Mouse (Mus musculus) stomach, postnatal 0 days (tissue): Measurements from ENCODE around the gene Mgat5. TPM values are rescaled to one million over a fixed set of nuclear protein-coding genes. Genes with fewer than 3 reads are reported as not detected.

Source experiments
- ATAC-seq: fragments of 200-750 bp; cut with Nextera tagmentation; 2 replicates; pipeline ENCODE4 v1.8.0; 2017; ENCODE audit not compliant: low FRiP score, low TSS enrichment
- DNase-seq: peaks from one replicate; pipeline ENCODE4 v3.0.0-alpha.2; 2016; ENCODE audit warnings: low spot score
- H3K27ac ChIP-seq: fragments of 300-500 bp; sonication (generic); replicated peaks from 2 replicates; pipeline ENCODE4 v1.5.1; 2014; ENCODE audit warnings: mild to moderate bottlenecking, control low read depth
- H3K27me3 ChIP-seq: fragments of 300-500 bp; sonication (generic); 2 replicates; pipeline ENCODE4 v1.6.1; 2014; ENCODE audit warnings: low read length; ENCODE audit not compliant: control insufficient read depth, insufficient read depth
- H3K36me3 ChIP-seq: fragments of 300-500 bp; sonication (generic); 2 replicates; pipeline ENCODE4 v1.6.1; 2014; ENCODE audit warnings: low read length, mixed read lengths; ENCODE audit not compliant: control insufficient read depth, insufficient read depth
- H3K4me1 ChIP-seq: fragments of 300-500 bp; sonication (generic); replicated peaks from 2 replicates; pipeline ENCODE4 v1.6.1; 2014; ENCODE audit warnings: antibody characterized with exemption; ENCODE audit not compliant: control insufficient read depth, insufficient read depth
- H3K4me2 ChIP-seq: fragments of 300-500 bp; sonication (generic); replicated peaks from 2 replicates; pipeline ENCODE4 v1.6.1; 2014; ENCODE audit warnings: low read depth, mild to moderate bottlenecking, control low read depth, moderate library complexity
- H3K4me3 ChIP-seq: fragments of 300-500 bp; sonication (generic); 2 replicates; pipeline ENCODE4 v1.5.1; 2014; ENCODE audit warnings: low read depth, low read length, control low read depth
- H3K9ac ChIP-seq: fragments of 300-500 bp; sonication (generic); 2 replicates; pipeline ENCODE4 v1.6.1; 2014; ENCODE audit warnings: mild to moderate bottlenecking, low read length, control low read depth, mixed read lengths
- H3K9me3 ChIP-seq: fragments of 300-500 bp; sonication (generic); 2 replicates; pipeline ENCODE4 v1.6.1; 2016; ENCODE audit warnings: low read length; ENCODE audit not compliant: control insufficient read depth
- CTCF ChIP-seq: IDR thresholded peaks from 2 replicates; pipeline ENCODE4 v1.5.1; 2016; ENCODE audit warnings: antibody characterized with exemption, low read depth, mild to moderate bottlenecking, moderate library complexity
- EP300 ChIP-seq: optimal IDR thresholded peaks from 2 replicates; pipeline ENCODE3; 2016; ENCODE audit warnings: antibody characterized with exemption
- WGBS: fragments of 180-500 bp; shearing (Covaris S2); extraction: QIAGEN DNeasy Blood & Tissue Kit; methylation state at CpG from one replicate; pipeline ENCODE4 v1.1.7; 2014; 5-methylcytosine and 5-hydroxymethylcytosine counted together
- polyA plus RNA-seq: library from polyadenylated mRNA; unstranded; fragments of >200 nt; fragmentation: Nextera tagmentation; extraction: Ambion mirVana; gene quantifications from 2 replicates; pipeline ENCODE4 v1.2.1, GENCODE M21; 2015

The Mgat5 gene
- polyA plus RNA-seq, 1 experiment from 2014 or later = 2.0 TPM

- no peak for ATAC-seq
- H3K27ac ChIP-seq = no peak overlapping the region
- DNase-seq = peak; percentile 20
- no peaks in the 10 kb centered on the region for H3K9me3 ChIP-seq
- H3K4me2 ChIP-seq = no peak overlapping the region
- H3K27me3 ChIP-seq = no peaks in the 10 kb centered on the region
- WGBS = 31% methylated on average over 4 of the region's 4 CpGs
- H3K4me3 ChIP-seq = no peak overlapping the region
- H3K9ac ChIP-seq = no peak overlapping the region
- no peaks in the 10 kb centered on the region for H3K36me3 ChIP-seq
- peaks cover 3% of the 10 kb centered on the region; the same call in 1 of the 2 replicates for H3K4me1 ChIP-seq
- TF ChIP-seq CTCF = peak; percentile 69
- TF ChIP-seq EP300 = no peak
These were observed 1.5 kb upstream of the Mgat5 start for GRCm38 (mm10) chr1:127203231-127203764.

- WGBS = under 1% methylated on average over 24 of the region's 24 CpGs
- no peak for DNase-seq
These were observed 745 bp downstream of the Mgat5 start for GRCm38 (mm10) chr1:127205501-127206019.

GRCm38 (mm10) chr1:127206020-127206641, 1.3 kb downstream of the Mgat5 start:
- peak overlapping the region; percentile 72 for H3K4me3 ChIP-seq
- H3K27ac ChIP-seq = peak overlapping the region; percentile 93
- TF ChIP-seq CTCF (no peak), EP300 (no peak)
- peak; percentile 38 for ATAC-seq
- peak overlapping the region; percentile 99 for H3K4me2 ChIP-seq
- no peaks in the 10 kb centered on the region for H3K36me3 ChIP-seq
- H3K9me3 ChIP-seq = no peaks in the 10 kb centered on the region
- peak overlapping the region; percentile 73 for H3K9ac ChIP-seq
- DNase-seq = peak; percentile 55
- 3% methylated on average over 39 of the region's 39 CpGs for WGBS
- no peaks in the 10 kb centered on the region for H3K27me3 ChIP-seq
- H3K4me1 ChIP-seq = peaks cover 3% of the 10 kb centered on the region; the same call in 1 of the 2 replicates

More at GRCm38 (mm10) chr1:127205501-127206019, 745 bp downstream of the Mgat5 start:
- no peaks in the 10 kb centered on the region for H3K36me3 ChIP-seq
- no peak for ATAC-seq
- H3K27ac ChIP-seq = peak overlapping the region; percentile 93
- TF ChIP-seq CTCF (no peak), EP300 (no peak)
- peaks cover 3% of the 10 kb centered on the region; the same call in 1 of the 2 replicates for H3K4me1 ChIP-seq
- peak overlapping the region; percentile 72 for H3K4me3 ChIP-seq
- H3K27me3 ChIP-seq = no peaks in the 10 kb centered on the region
- peak overlapping the region; percentile 73 for H3K9ac ChIP-seq
- H3K4me2 ChIP-seq = peak overlapping the region; percentile 99
- no peaks in the 10 kb centered on the region for H3K9me3 ChIP-seq

GRCm38 (mm10) chr1:127206881-127207555, 2.2 kb downstream of the Mgat5 start:
- H3K4me1 ChIP-seq = peaks cover 3% of the 10 kb centered on the region; the same call in 1 of the 2 replicates
- H3K9me3 ChIP-seq = no peaks in the 10 kb centered on the region
- no peak for TF ChIP-seq CTCF
- TF ChIP-seq EP300 = no peak
- no peaks in the 10 kb centered on the region for H3K27me3 ChIP-seq
- H3K36me3 ChIP-seq = no peaks in the 10 kb centered on the region
- ATAC-seq (no peak), DNase-seq (no peak)
- H3K4me2 ChIP-seq = peak overlapping the region; percentile 99
- H3K4me3 ChIP-seq = peak overlapping the region; percentile 72
- WGBS = 52% methylated on average over 11 of the region's 11 CpGs
- peak overlapping the region; percentile 73; the same call in 1 of the 2 replicates for H3K9ac ChIP-seq
- H3K27ac ChIP-seq = no peak overlapping the region

- no peak for ATAC-seq
- Histone ChIP-seq H3K4me3 (no peak overlapping the region), H3K9ac (no peak overlapping the region), H3K4me2 (no peak overlapping the region), H3K36me3 (no peaks in the 10 kb centered on the region), H3K27ac (no peak overlapping the region), H3K9me3 (no peaks in the 10 kb centered on the region), H3K27me3 (no peaks in the 10 kb centered on the region), H3K4me1 (peaks cover 3% of the 10 kb centered on the region; the same call in 1 of the 2 replicates)
- 86% methylated on average over 9 of the region's 9 CpGs for WGBS
- TF ChIP-seq CTCF (no peak), EP300 (no peak)
- DNase-seq = no peak
These were observed 3.4 kb downstream of the Mgat5 start for GRCm38 (mm10) chr1:127208167-127208566.
